Mouse (Mus musculus): ENCODE measurements at regions not wholly inside any gene's neighbourhood (a gene's known extent, or its start where the extent isn't known, plus 50 kb on each side); places are given as distances from the start of the nearest gene placed in this dataset.

GRCm38 (mm10) chr13:31481105-31481844, 74.7 kb upstream of the Foxq1 start:
- Histone ChIP-seq H3K4me1 (ENCODE audit: control insufficient read depth in 1 of 2, insufficient read depth in 2 of 2, low read length in 2 of 2) (no peaks in the 10 kb centered on the region), H3K9ac (ENCODE audit: control insufficient read depth, low read depth, low read length, poor library complexity, severe bottlenecking) (no peak overlapping the region), H3K36me3 (ENCODE audit: control insufficient read depth in 1 of 2, insufficient read depth in 2 of 2, low read length in 2 of 2) (no peaks in the 10 kb centered on the region), H3K27me3 (ENCODE audit: control insufficient read depth in 1 of 2, insufficient read depth in 2 of 2, low read length in 2 of 2) (no peaks in the 10 kb centered on the region), H3K9me3 (replicated peaks; ENCODE audit: insufficient read depth, low read length) (no peaks in the 10 kb centered on the region), H3K79me2 (ENCODE audit: control insufficient read depth, insufficient read depth, low read length, poor library complexity) (no peaks in the 10 kb centered on the region), H3K27ac (ENCODE audit: control insufficient read depth, low read depth, low read length) (no peak overlapping the region), H3K4me3 (ENCODE audit: control insufficient read depth in 1 of 2, insufficient read depth in 1 of 2, low read depth in 2 of 2, low read length in 2 of 2) (no peak overlapping the region)
- DNase-seq (ENCODE audit: low read depth, low spot score), result no peak
- TF ChIP-seq ZNF384 (IDR thresholded peaks at IDR 0.05; ENCODE audit: low read depth, low read length) (no peak), MXI1 (IDR thresholded peaks at IDR 0.05; ENCODE audit: low read depth, low read length) (no peak), TAL1 (IDR thresholded peaks at IDR 0.05; ENCODE audit: low read length) (no peak), USF1 (IDR thresholded peaks at IDR 0.05; ENCODE audit: low read depth, low read length) (no peak), GABPA (IDR thresholded peaks at IDR 0.05; ENCODE audit: low read depth, low read length) (no peak), GATA1 (IDR thresholded peaks at IDR 0.05; ENCODE audit: low read depth, low read length) (no peak), BHLHE40 (IDR thresholded peaks at IDR 0.05; ENCODE audit: borderline replicate concordance, low read depth, low read length) (no peak), ELF1 (IDR thresholded peaks at IDR 0.05; ENCODE audit: low read depth, low read length) (no peak), RCOR1 (IDR thresholded peaks at IDR 0.05; ENCODE audit: low read depth, low read length) (no peak), NRF1 (IDR thresholded peaks at IDR 0.05; ENCODE audit: insufficient read depth, low read depth, low read length, poor library complexity, severe bottlenecking) (no peak), POLR2AphosphoS2 (IDR thresholded peaks at IDR 0.05; ENCODE audit: low read length) (no peak), TBP (IDR thresholded peaks at IDR 0.05; ENCODE audit: low read depth, low read length) (no peak), E2F4 (IDR thresholded peaks at IDR 0.05; ENCODE audit: borderline replicate concordance, low read depth, low read length) (no peak), ZMIZ1 (IDR thresholded peaks at IDR 0.05; ENCODE audit: low read depth, low read length) (no peak), POLR2AphosphoS5 (IDR thresholded peaks at IDR 0.05; ENCODE audit: borderline replicate concordance, low read depth, low read length) (no peak)

GRCm38 (mm10) chr13:31486373-31486772, 69.6 kb upstream of the Foxq1 start:
- Histone ChIP-seq H3K27me3 (ENCODE audit: control insufficient read depth in 1 of 2, insufficient read depth in 2 of 2, low read length in 2 of 2) (no peaks in the 10 kb centered on the region), H3K27ac (ENCODE audit: control insufficient read depth, low read depth, low read length) (no peak overlapping the region), H3K4me1 (ENCODE audit: control insufficient read depth in 1 of 2, insufficient read depth in 2 of 2, low read length in 2 of 2) (no peaks in the 10 kb centered on the region), H3K79me2 (ENCODE audit: control insufficient read depth, insufficient read depth, low read length, poor library complexity) (no peaks in the 10 kb centered on the region), H3K9me3 (replicated peaks; ENCODE audit: insufficient read depth, low read length) (no peaks in the 10 kb centered on the region), H3K4me3 (ENCODE audit: control insufficient read depth in 1 of 2, insufficient read depth in 1 of 2, low read depth in 2 of 2, low read length in 2 of 2) (no peak overlapping the region), H3K36me3 (ENCODE audit: control insufficient read depth in 1 of 2, insufficient read depth in 2 of 2, low read length in 2 of 2) (no peaks in the 10 kb centered on the region), H3K9ac (ENCODE audit: control insufficient read depth, low read depth, low read length, poor library complexity, severe bottlenecking) (no peak overlapping the region)
- no peak for TF ChIP-seq USF1 (IDR thresholded peaks at IDR 0.05; ENCODE audit: low read depth, low read length)
- TF ChIP-seq SMC3 (IDR thresholded peaks at IDR 0.05; ENCODE audit: low read depth, low read length), result no peak
- no peak for DNase-seq (ENCODE audit: low read depth, low spot score)
